Mouse (Mus musculus) layer of hippocampus, postnatal 25 days (tissue): ENCODE measurements at regions not wholly inside any gene's neighbourhood (a gene's known extent, or its start where the extent isn't known, plus 50 kb on each side); places are given as distances from the start of the nearest gene placed in this dataset.

Source experiments
- DNase-seq, 2 experiments: peaks; one replicate each; pipeline ENCODE4 v3.0.0; 2022; ENCODE audit warnings: mixed read lengths in 2 of 2, low spot score in 1 of 2; ENCODE audit errors: extremely low spot score in 1 of 2

- no peak for DNase-seq
Measured at GRCm38 (mm10) chr10:118991213-118991612, 121.2 kb upstream of the Dyrk2 start.

DNA sequence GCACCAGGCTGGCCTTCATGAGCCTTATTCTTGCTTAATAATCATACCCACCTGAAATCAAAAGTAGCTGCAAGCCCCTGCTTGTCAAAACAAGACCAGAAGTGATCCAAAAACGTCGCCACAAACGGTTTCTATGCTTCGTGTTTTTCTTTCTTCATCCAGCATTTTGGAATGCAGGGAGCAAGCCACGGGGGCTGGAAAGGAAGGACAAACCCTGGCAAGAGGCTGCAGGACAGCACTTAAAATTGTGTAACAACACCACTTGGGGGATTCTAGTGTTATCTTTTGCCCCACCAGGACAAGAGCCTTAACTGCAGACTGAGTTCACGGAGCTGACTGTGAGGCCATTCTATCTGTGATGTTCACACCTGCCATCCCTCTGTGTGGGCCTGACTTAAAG is 120.5 kb upstream of the Dyrk2 start:
- no peak for DNase-seq

DNA sequence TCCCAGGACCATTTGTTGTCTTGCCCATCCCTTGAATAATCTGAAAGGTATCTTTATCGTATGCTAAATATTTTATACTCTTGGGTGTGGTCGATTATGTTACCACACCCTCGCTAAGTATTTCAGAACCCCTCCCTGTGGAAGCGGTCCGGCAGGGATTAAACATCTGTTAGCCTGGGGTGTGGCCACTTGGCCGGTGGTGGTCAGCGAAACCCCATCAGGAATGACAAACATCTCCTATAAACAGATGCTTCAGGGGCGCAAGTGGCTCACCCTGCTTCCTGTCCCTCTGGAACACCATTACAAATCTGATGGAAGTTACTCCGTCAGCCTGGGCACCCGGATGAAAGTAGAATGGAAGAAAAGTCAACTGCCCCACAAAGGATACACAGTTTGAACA is 119.8 kb upstream of the Dyrk2 start:
- DNase-seq = no peak

GRCm38 (mm10) chr10:118988249-118988648 is 118.2 kb upstream of the Dyrk2 start:
- no peak for DNase-seq

DNA sequence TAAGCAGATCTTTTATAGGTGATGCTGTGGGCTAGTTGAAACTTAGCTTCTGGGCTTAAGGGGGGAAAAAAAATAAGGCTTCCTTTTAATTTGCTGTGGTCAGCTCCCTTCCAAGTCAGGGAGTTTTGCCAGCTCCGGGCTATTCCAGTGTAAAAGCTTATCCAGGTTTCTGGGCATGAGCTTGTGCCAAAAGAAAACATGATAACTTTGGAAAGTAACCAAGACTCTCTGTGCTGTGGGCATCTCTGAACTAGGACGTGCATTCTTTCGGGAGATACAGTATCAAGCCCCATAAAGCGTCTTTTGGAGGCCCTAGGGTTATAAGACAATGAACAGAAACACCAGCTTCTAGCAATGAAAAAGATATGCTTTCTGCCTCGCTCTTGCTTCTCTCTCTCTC is 114.6 kb upstream of the Dyrk2 start:
- no peak for DNase-seq

DNA sequence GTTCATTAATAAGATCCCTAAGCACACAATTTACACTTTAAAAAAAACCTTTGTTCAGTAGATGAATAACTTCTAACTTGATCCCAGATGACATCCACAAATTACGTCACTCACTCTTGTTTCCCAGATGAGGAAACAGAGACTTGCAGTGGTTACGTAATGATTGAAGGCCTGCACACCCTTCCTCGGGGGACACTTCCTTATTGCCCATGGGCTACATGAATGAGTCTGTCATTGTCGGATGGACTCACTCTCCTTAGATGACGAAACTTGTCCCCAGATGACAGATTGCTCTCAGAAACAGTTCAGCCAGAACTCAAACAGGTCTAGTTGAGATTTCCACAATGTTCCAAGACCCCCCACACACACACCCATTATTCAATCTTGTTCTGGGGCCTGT is 111.4 kb upstream of the Dyrk2 start:
- no peak for DNase-seq

GRCm38 (mm10) chr10:118979339-118979738 is 109.3 kb upstream of the Dyrk2 start:
- DNase-seq = no peak

GRCm38 (mm10) chr10:118978181-118978743 is 108.3 kb upstream of the Dyrk2 start:
- DNase-seq = no peak

- DNase-seq = no peak
Measured at GRCm38 (mm10) chr10:118976447-118976846, 106.4 kb upstream of the Dyrk2 start.

DNA sequence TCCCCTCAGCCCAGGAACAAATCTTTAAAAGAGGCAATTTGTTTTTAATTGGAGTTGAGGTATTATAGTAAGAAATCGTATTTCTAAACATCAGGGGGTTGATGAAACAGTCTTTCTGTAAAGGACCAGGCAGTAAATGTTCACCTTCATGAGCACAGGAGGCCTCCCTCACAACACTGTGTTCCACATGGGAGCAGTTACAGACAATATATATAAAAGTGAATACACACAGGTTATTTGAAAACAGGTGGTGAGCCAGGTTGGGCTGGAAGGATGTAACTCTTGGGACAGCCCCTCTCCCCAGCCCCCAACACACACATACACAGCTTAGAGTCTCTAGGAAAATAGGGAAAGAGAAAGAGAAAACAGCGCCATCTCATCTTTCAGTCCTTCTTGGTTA is 105.8 kb upstream of the Dyrk2 start:
- no peak for DNase-seq

GRCm38 (mm10) chr10:118973324-118973723 is 103.3 kb upstream of the Dyrk2 start:
- no peak for DNase-seq

DNA sequence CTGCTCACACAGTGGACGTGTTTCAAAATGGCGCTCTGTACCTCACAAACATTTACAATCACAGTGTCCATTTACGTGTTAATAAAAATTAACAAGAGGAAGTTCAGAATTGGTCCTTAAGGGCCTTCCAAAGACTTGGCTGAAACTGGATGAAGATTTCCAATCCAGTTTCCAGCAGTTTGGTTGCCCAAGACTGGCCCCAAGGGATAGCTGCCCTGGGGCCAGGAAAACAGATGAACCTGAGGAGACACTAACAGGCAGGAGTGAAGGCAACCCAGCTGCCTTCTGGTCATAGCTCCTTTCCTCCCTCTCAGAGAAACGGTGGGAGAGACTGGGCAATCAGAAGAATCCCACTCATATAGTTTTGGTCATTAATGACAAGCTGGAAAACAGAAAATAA is 102.6 kb upstream of the Dyrk2 start:
- no peak for DNase-seq

DNA sequence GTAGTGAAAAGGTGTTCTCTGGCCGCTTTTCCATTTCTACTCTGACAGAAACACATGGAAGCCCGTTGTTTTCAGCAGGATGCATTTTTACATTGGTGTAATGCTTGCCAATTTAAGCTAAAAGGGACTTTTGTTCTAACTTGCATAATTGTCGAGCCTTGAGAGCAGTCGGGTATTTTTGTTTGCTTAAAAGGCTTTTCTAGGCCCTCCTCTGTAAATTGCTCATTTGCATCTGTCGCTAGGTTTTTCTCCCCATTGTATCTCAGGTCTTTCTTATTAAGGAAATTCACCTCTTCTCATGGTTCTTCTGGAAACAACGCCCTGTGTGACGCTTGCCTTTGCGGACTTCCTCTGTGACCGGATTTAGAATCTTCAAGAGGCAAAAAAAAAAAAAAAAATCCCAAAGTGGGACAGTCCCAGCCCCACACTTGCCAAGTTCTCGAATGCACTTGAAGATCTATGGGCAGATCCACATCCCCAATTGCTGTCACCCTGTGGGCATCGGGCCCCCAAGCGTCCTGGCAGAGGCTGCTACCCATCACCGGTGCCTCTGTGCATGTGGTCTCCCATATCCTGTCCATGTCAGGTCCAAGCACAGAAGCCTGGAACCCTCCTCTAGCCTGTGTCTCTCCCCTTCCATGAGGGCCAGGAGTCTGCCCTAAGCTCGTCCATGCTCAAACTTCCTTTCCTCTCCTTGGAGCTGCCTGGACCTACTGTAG is 100.6 kb upstream of the Dyrk2 start:
- DNase-seq = no peak

- no peak for DNase-seq
Measured at GRCm38 (mm10) chr10:118961713-118962181, 91.7 kb upstream of the Dyrk2 start.

DNA sequence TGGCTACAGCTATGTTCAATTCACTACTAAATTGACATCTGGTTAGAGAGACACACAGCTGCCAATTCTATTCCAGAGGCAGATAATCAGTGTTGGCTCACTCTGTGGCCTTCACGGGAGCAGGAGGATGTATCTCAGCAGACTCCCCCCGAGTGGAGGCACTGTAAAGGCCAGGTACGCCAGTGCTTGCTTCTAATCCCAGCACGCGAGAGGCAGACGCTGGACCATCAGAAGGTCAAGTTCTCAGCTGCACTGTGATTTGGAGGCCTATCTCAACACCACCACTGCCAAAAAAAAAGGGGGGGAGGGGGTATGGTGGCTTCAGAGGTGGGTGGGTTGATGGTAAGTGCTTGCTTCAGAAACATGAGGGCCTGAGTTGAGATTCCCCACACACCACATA is 90.1 kb upstream of the Dyrk2 start:
- no peak for DNase-seq

DNA sequence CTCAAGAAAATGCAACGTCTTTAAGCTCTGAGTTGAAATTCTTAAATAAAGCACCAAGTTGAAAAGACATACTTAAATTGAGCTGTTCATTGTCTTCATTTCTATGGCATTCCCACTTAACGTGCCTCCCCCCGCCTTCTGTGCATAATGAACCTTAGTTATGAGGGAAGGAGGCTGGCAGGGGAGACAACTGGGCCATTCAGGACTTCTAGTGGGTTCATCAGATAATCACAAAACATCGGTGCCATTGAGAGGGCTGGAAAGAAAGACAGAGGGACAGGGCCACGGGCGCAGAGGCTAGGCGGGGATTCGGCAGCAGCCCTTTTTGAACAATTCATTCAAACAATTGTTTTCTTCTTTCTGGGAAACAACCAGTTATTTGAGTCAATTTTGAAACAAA is 89.6 kb upstream of the Dyrk2 start:
- DNase-seq = no peak

GRCm38 (mm10) chr10:118956352-118956751 is 86.3 kb upstream of the Dyrk2 start:
- no peak for DNase-seq

DNA sequence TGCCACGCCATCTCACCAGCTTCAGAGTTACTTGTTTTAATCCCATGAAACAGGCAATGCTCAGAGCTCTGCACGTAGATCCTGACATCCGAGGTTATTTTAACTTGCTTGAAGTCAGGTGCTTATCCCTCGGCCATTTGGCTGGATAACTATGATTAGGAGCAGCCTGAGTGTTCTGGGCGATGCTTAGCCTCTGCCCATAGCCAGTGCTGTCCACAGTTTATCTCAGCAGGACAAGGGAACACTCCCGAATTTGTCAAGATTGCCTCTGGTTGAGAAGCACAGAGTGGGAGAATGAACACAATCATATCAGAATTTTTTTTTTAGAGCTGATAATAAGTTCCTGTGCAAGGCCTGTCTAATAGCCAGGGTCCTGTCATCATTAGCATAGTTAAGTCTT is 83.4 kb upstream of the Dyrk2 start:
- DNase-seq = no peak

DNA sequence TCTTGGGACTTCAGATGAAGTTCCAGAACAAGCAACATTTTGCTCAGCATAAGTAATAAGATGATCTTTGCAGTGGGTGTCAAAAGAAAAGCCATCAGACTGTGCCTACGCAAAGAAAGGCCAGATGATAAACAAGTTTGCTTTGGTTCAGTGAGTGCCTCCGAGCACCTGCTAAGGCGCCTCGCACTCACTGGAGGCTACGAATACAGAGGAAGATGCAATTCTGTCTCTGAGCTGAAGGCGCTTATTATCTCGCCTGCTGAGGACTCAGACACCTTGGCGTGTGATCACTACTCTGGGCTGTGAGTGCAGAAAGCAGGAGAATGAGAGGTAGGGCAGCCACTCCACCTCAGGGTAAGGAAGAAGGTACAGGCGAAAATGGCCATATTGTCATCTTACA is 82.7 kb upstream of the Dyrk2 start:
- DNase-seq = no peak

- no peak for DNase-seq
Measured at GRCm38 (mm10) chr10:118947724-118948123, 77.7 kb upstream of the Dyrk2 start.

DNA sequence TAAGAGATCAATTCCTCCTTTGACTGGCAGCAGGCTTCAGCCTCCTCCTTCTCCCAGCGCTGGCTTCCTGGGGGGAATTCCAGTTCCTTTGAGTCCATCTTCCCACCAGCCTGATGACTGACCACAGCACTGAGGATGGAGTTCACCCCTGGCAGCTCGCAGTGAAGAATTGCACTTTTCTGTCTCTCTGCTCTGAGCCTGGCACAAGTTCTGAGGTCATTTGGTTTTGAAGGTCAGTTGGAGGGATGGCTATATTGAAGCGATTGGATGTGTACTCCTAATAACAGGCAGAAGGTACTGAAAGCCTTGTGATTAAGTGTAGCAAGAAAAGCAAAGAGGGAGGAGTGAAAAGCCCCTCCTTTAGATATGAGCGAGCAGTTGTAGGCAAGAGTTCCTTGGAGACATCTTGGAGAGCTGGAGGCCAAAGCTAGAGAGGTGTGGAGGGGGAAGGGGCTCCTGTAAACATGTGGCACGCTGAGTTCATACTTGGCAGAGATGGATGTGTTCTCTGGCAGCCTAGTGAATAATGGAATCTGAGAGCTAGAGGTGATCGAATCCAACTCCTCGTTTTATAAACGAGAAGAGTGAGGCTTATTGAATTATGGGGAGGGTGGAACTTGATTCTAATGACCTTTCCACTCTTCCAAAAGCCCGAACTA is 77.1 kb upstream of the Dyrk2 start:
- DNase-seq = no peak

GRCm38 (mm10) chr10:118927316-118927715 is 57.3 kb upstream of the Dyrk2 start:
- DNase-seq = no peak
